ENCODE assay signal across 17 mouse cellular contexts in genomic region chr15:77045609-77046008, GRCm38 (mm10). TPM values are rescaled to one million over a fixed set of nuclear protein-coding genes. Genes with fewer than 3 reads are reported as not detected.
DNase-seq lines count a peak whose midpoint lies in the region; ATAC-seq and TF ChIP-seq lines count a peak whose summit lies in the region.
"Had no signal": no experiment of that assay in that cellular context is flagged by ENCODE, and none has a peak within 500 bp of the region (broad histone marks: within the 10 kb centered on the region; RNA-seq: fewer than 3 reads in every experiment).

No protein-coding gene starts in this region.

- H3K27me3 ChIP-seq in heart, embryonic 13.5 days (replicated peaks) = no peaks in the 10 kb centered on the region; the same call in 1 of the 2 replicates
- H3K27me3 ChIP-seq in intestine, postnatal 0 days (replicated peaks; ENCODE audit: control insufficient read depth, insufficient read depth, low read length) = no peaks in the 10 kb centered on the region
- H3K27me3 ChIP-seq: neural tube, embryonic 15.5 days; stomach, embryonic 15.5 days had no signal

- no peak for TF ChIP-seq POLR2A in lung, adult 2 months (IDR thresholded peaks at IDR 0.05; ENCODE audit: borderline replicate concordance, extremely low read depth, low read depth, low read length)

- peak; percentile 69 for DNase-seq in adrenal gland, postnatal 14 days
- DNase-seq in adrenal gland, adult 8-10 months = no peak
- no peak for DNase-seq in heart, adult 8-10 months (ENCODE audit: low spot score)
- DNase-seq in adrenal gland, postnatal 25 days = peak; percentile 37
- no peak for DNase-seq in lung, adult 2 months
- DNase-seq: cerebellum, adult 9-10 months; kidney, adult 11 months; spleen, adult 18-20 months; thymus, postnatal 25 days had no signal

- H3K4me1 ChIP-seq in heart, embryonic 13.5 days = peaks cover 28% of the 10 kb centered on the region
- no peaks in the 10 kb centered on the region for H3K4me1 ChIP-seq in intestine, postnatal 0 days (replicated peaks; ENCODE audit: control insufficient read depth, insufficient read depth, low read length)
- no peaks in the 10 kb centered on the region for H3K4me1 ChIP-seq in lung, adult 2 months (ENCODE audit: control insufficient read depth, insufficient read depth, low read length)
- H3K4me1 ChIP-seq: neural tube, embryonic 15.5 days; stomach, embryonic 15.5 days had no signal

- no peak for TF ChIP-seq CTCF in intestine, postnatal 0 days (IDR thresholded peaks at IDR 0.05; ENCODE audit: low read depth)
- TF ChIP-seq CTCF in lung, adult 2 months (IDR thresholded peaks at IDR 0.05; ENCODE audit: insufficient read depth, low read length) = no peak

- no peaks in the 10 kb centered on the region for H3K36me3 ChIP-seq in heart, embryonic 13.5 days
- H3K36me3 ChIP-seq in intestine, postnatal 0 days (ENCODE audit: control insufficient read depth, insufficient read depth) = no peaks in the 10 kb centered on the region
- H3K36me3 ChIP-seq: midbrain, embryonic 10.5 days; neural tube, embryonic 15.5 days; stomach, embryonic 15.5 days had no signal

- no peak overlapping the region for H3K4me2 ChIP-seq in heart, embryonic 13.5 days
- H3K4me2 ChIP-seq in intestine, postnatal 0 days (replicated peaks; ENCODE audit: low read depth) = no peak overlapping the region
- H3K4me2 ChIP-seq: neural tube, embryonic 15.5 days; stomach, embryonic 15.5 days had no signal

- ATAC-seq in heart, embryonic 13.5 days (ENCODE audit: extremely low read depth, insufficient number of reproducible peaks, low FRiP score, low TSS enrichment) = no peak
- peak; percentile 59 for ATAC-seq in intestine, postnatal 0 days
- no peak for ATAC-seq in megakaryocyte-erythroid progenitor cell, adult 5-6 weeks (replicated peaks; ENCODE audit: low FRiP score, low TSS enrichment, poor library complexity, severe bottlenecking)

- peak overlapping the region; percentile 28; the same call in 1 of the 2 replicates for H3K27ac ChIP-seq in heart, embryonic 13.5 days (replicated peaks)
- H3K27ac ChIP-seq in intestine, postnatal 0 days (ENCODE audit: low read depth, low read length) = no peak overlapping the region
- H3K27ac ChIP-seq: layer of hippocampus, adult 2 months; midbrain, embryonic 10.5 days; neural tube, embryonic 15.5 days; stomach, embryonic 15.5 days had no signal

- 0 out of 2 replicates have a peak overlapping the region, but pooled peaks have one; percentile 52 for H3K9ac ChIP-seq in heart, embryonic 13.5 days
- no peak overlapping the region for H3K9ac ChIP-seq in intestine, postnatal 0 days (ENCODE audit: low read depth, low read length)
- H3K9ac ChIP-seq: neural tube, embryonic 15.5 days; stomach, embryonic 15.5 days had no signal

- H3K4me3 ChIP-seq in heart, embryonic 13.5 days = no peak overlapping the region
- no peak overlapping the region for H3K4me3 ChIP-seq in intestine, postnatal 0 days (ENCODE audit: low read depth, low read length)
- H3K4me3 ChIP-seq in lung, adult 2 months (replicated peaks; ENCODE audit: extremely low read depth, low read depth, low read length) = no peak overlapping the region
- H3K4me3 ChIP-seq: layer of hippocampus, adult 2 months; midbrain, embryonic 10.5 days; neural tube, embryonic 15.5 days; stomach, embryonic 15.5 days had no signal

- H3K9me3 ChIP-seq in heart, embryonic 13.5 days = no peaks in the 10 kb centered on the region
- H3K9me3 ChIP-seq in intestine, postnatal 0 days (ENCODE audit: control insufficient read depth) = no peaks in the 10 kb centered on the region
- H3K9me3 ChIP-seq: midbrain, embryonic 10.5 days; neural tube, embryonic 15.5 days; stomach, embryonic 15.5 days had no signal

- WGBS in heart, embryonic 13.5 days = 83% methylated on average over 10 of the region's 10 CpGs
- 39% methylated on average over 10 of the region's 10 CpGs for WGBS in intestine, postnatal 0 days
- 67% methylated on average over 10 of the region's 10 CpGs for WGBS in lung, adult 2 months

RNA-seq across cellular contexts. Expression of gene Apol6, which starts 1.1 kb away (rescaled TPM):
- total RNA-seq in adrenal gland, postnatal 14 days (2021) = 24.3 and 26.2 TPM in 2 replicates
- total RNA-seq in adrenal gland, adult 8-10 months (2022) = 10 to 100 TPM; 11.8 to 73.3 (median 21.2) TPM
- 0.06 and 0.15 TPM in 2 replicates for polyA plus RNA-seq in heart, embryonic 13.5 days (2015; fragmentation: Nextera tagmentation; extraction: Ambion mirVana)
- 1 to 10 TPM in 2 of 4 experiments, under 1 TPM in 2; 0.49 to 1.5 (median 1.0) TPM for total RNA-seq in heart, adult 8-10 months (2022)
- total RNA-seq in adrenal gland, postnatal 25 days (2021) = 9.8 and 12.1 TPM in 2 replicates
- polyA plus RNA-seq in intestine, postnatal 0 days (2015; fragmentation: Nextera tagmentation; extraction: Ambion mirVana) = 0.67 and 1.3 TPM in 2 replicates
- 5.3 and 7.5 TPM in 2 replicates for polyA plus RNA-seq in lung, adult 2 months (2012; rRNA removed)
- not detected in 2 replicates for total RNA-seq in megakaryocyte-erythroid progenitor cell, adult 5-6 weeks (2014; fragmentation: Nextera tagmentation)
- not detected in 2 replicates for total RNA-seq in megakaryocyte-erythroid progenitor cell, adult 5-6 weeks (2017)
- total RNA-seq: layer of hippocampus, adult 2 months had no signal
- polyA plus RNA-seq: midbrain, embryonic 10.5 days; neural tube, embryonic 15.5 days; stomach, embryonic 15.5 days had no signal

RNA-seq across cellular contexts. Expression of gene Mb, which starts 4.9 kb away (rescaled TPM):
- 5.9 and 6.8 TPM in 2 replicates for total RNA-seq in adrenal gland, postnatal 14 days (2021)
- 1 to 10 TPM in 1 of 4 experiments, under 1 TPM in 1, not detected in 2; 0.96 to 4.0 TPM for total RNA-seq in adrenal gland, adult 8-10 months (2022)
- 519 and 566 TPM in 2 replicates for polyA plus RNA-seq in heart, embryonic 13.5 days (2015; fragmentation: Nextera tagmentation; extraction: Ambion mirVana)
- total RNA-seq in heart, adult 8-10 months (2022) = over 10,000 TPM; 20,391 to 21,800 (median 21,272) TPM
- 0.67 and 1.3 TPM in 2 replicates for total RNA-seq in adrenal gland, postnatal 25 days (2021)
- 0.16 and 0.24 TPM in 2 replicates for polyA plus RNA-seq in intestine, postnatal 0 days (2015; fragmentation: Nextera tagmentation; extraction: Ambion mirVana)
- polyA plus RNA-seq in lung, adult 2 months (2012; rRNA removed) = 88.1 and 320 TPM in 2 replicates
- not detected in 2 replicates for total RNA-seq in megakaryocyte-erythroid progenitor cell, adult 5-6 weeks (2014; fragmentation: Nextera tagmentation)
- total RNA-seq in megakaryocyte-erythroid progenitor cell, adult 5-6 weeks (2017) = not detected in 2 replicates
- total RNA-seq: left cerebral cortex, adult 18-20 months had no signal

Comparison
In these comparisons a context has a peak if more than half of its experiments do, and no peak if none do; other contexts are left out.
1. DNase-seq: peak in adrenal gland, postnatal 14 days (single experiment) and adrenal gland, postnatal 25 days (single experiment); none in adrenal gland, adult 8-10 months (single experiment), heart, adult 8-10 months (single experiment) and lung, adult 2 months (single experiment).
2. RNA of gene Mb, which starts 4.9 kb away (total RNA-seq): 20,391 to 21,800 TPM in heart, adult 8-10 months; 5.9 to 6.8 TPM in adrenal gland, postnatal 14 days, 0.96 to 4.0 TPM in adrenal gland, adult 8-10 months, 0.67 to 1.3 TPM in adrenal gland, postnatal 25 days and not detected in megakaryocyte-erythroid progenitor cell, adult 5-6 weeks; every median in the first group is over 1,000 times any median in the second.